Mouse (Mus musculus): ENCODE data around the gene Pkhd1.

DNA sequence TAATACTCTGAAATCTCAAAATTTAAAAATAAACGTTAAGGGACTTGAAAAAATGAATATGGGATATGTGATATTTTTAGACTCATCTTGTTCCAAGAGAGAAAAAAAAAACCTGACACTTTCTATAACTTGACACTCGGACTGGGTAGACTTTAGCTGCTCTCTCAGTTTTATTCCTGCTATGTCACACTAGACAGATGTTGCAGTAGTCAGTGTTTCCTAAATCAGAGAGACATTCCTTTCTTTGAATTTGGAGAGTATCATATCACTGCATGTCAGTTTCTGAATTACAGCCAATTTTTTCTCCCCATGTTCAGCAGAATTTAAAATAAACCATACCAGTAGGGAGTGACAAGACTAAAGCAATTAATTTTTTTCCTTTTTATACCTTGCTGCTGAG lies 2.7 kb upstream of the Pkhd1 start:
- no peak for TF ChIP-seq CTCF (IDR thresholded peaks at IDR 0.05; ENCODE audit: insufficient read depth, low read depth, low read length)
- TF ChIP-seq POLR2A (IDR thresholded peaks at IDR 0.05; ENCODE audit: insufficient read depth, low read depth, low read length): no peak

All from olfactory bulb, adult 2 months (tissue).